ENCODE assay signal across 8 mouse cellular contexts in the genomic region with DNA sequence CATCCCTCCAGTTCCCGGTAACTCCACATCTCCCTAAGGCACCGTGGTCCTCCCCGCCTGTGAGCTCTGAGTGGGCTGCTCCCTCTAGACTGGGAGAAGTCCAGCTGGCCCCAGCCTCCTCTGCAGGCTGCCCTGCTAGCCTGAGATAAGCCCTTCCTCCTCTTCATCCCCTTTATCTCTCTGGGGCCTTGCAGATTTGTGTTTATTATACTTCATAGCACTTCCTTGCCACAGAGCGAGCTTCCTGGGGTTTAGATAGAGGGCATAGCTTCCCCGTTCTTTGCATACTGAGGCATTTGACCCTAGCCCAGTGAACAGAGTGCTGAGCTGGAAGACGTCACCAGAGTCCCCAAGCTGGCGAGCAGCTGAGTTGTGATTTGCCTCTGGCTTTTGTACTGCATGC. TPM values are rescaled to one million over a fixed set of nuclear protein-coding genes. Genes with fewer than 3 reads are reported as not detected.
A peak's percentile ranks its signal among the peaks of the same experiment; 100 is the strongest.
DNase-seq lines count a peak whose midpoint lies in the region; ATAC-seq and TF ChIP-seq lines count a peak whose summit lies in the region.
"Had no signal": no experiment of that assay in that cellular context is flagged by ENCODE, and none has a peak within 500 bp of the region (broad histone marks: within the 10 kb centered on the region; RNA-seq: fewer than 3 reads in every experiment).

No protein-coding gene starts in this region.

- TF ChIP-seq EP300 in heart, postnatal 0 days (IDR thresholded peaks at IDR 0.05; ENCODE audit: low read depth) = no peak

- no peak overlapping the region for H3K9ac ChIP-seq in heart, postnatal 0 days (replicated peaks; ENCODE audit: low read depth, low read length)
- no peak overlapping the region for H3K9ac ChIP-seq in lung, embryonic 15.5 days
- H3K9ac ChIP-seq in forebrain, embryonic 13.5 days = no peak overlapping the region
- H3K9ac ChIP-seq: embryonic facial prominence, embryonic 12.5 days had no signal

- ATAC-seq in heart, postnatal 0 days (ENCODE audit: insufficient read depth, low read depth) = peak; percentile 66
- peak; percentile 63; the same call in 1 of the 2 replicates for ATAC-seq in lung, embryonic 15.5 days (ENCODE audit: borderline replicate concordance, extremely low read depth, low FRiP score, low TSS enrichment)
- ATAC-seq in forebrain, embryonic 13.5 days = no peak

- 6% methylated on average over 7 of the region's 7 CpGs for WGBS in heart, postnatal 0 days
- WGBS in lung, embryonic 15.5 days = 34% methylated on average over 7 of the region's 7 CpGs
- 58% methylated on average over 7 of the region's 7 CpGs for WGBS in forebrain, embryonic 13.5 days

- peak overlapping the region; percentile 83 for H3K27ac ChIP-seq in testis, adult 2 months (ENCODE audit: control insufficient read depth, insufficient read depth, low read depth, low read length)
- H3K27ac ChIP-seq in heart, postnatal 0 days (ENCODE audit: low read depth) = peak overlapping the region; percentile 68
- peak overlapping the region; percentile 47 for H3K27ac ChIP-seq in lung, embryonic 15.5 days
- no peak overlapping the region for H3K27ac ChIP-seq in forebrain, embryonic 13.5 days
- H3K27ac ChIP-seq: embryonic facial prominence, embryonic 12.5 days had no signal

- no peak for DNase-seq in testis, postnatal 10 days (ENCODE audit: low spot score)
- DNase-seq in heart, postnatal 0 days (ENCODE audit: low spot score) = peak; percentile 85
- no peak for DNase-seq in right cerebral cortex, postnatal 10 days (ENCODE audit: low spot score in 2 of 2)
- DNase-seq in layer of hippocampus, adult 9-10 months (ENCODE audit: low spot score) = no peak

- H3K27me3 ChIP-seq in testis, adult 2 months (ENCODE audit: control insufficient read depth, insufficient read depth, low read length) = no peaks in the 10 kb centered on the region
- no peaks in the 10 kb centered on the region for H3K27me3 ChIP-seq in heart, postnatal 0 days (ENCODE audit: control insufficient read depth, insufficient read depth, low read length)
- no peaks in the 10 kb centered on the region for H3K27me3 ChIP-seq in lung, embryonic 15.5 days
- no peaks in the 10 kb centered on the region for H3K27me3 ChIP-seq in forebrain, embryonic 13.5 days
- H3K27me3 ChIP-seq: embryonic facial prominence, embryonic 12.5 days had no signal

- H3K4me1 ChIP-seq in testis, adult 2 months (ENCODE audit: control insufficient read depth, insufficient read depth, low read length) = peaks cover 3% of the 10 kb centered on the region
- H3K4me1 ChIP-seq in heart, postnatal 0 days (ENCODE audit: control insufficient read depth, insufficient read depth) = peaks cover 29% of the 10 kb centered on the region
- H3K4me1 ChIP-seq in lung, embryonic 15.5 days = peaks cover 38% of the 10 kb centered on the region
- peaks cover 39% of the 10 kb centered on the region for H3K4me1 ChIP-seq in forebrain, embryonic 13.5 days

- TF ChIP-seq CTCF in testis, adult 2 months (IDR thresholded peaks at IDR 0.05; ENCODE audit: control insufficient read depth, insufficient read depth, insufficient replicate concordance, low read depth, low read length) = no peak
- TF ChIP-seq CTCF in heart, postnatal 0 days (IDR thresholded peaks at IDR 0.05; ENCODE audit: low read depth) = no peak

- TF ChIP-seq POLR2A in testis, adult 2 months (IDR thresholded peaks at IDR 0.05; ENCODE audit: control insufficient read depth, low read depth, low read length) = no peak

- H3K9me3 ChIP-seq in heart, postnatal 0 days (replicated peaks; ENCODE audit: control insufficient read depth, low read length) = no peaks in the 10 kb centered on the region
- no peaks in the 10 kb centered on the region for H3K9me3 ChIP-seq in lung, embryonic 15.5 days
- no peaks in the 10 kb centered on the region for H3K9me3 ChIP-seq in forebrain, embryonic 13.5 days (replicated peaks)
- H3K9me3 ChIP-seq: embryonic facial prominence, embryonic 12.5 days had no signal

- no peak overlapping the region for H3K4me3 ChIP-seq in testis, adult 2 months (ENCODE audit: control insufficient read depth, low read depth, low read length)
- H3K4me3 ChIP-seq in heart, postnatal 0 days (ENCODE audit: low read depth, low read length) = no peak overlapping the region
- no peak overlapping the region for H3K4me3 ChIP-seq in lung, embryonic 15.5 days
- no peak overlapping the region for H3K4me3 ChIP-seq in forebrain, embryonic 13.5 days
- H3K4me3 ChIP-seq: embryonic facial prominence, embryonic 12.5 days had no signal

- H3K4me2 ChIP-seq in heart, postnatal 0 days (ENCODE audit: low read depth, low read length) = peak overlapping the region; percentile 5; the same call in 1 of the 2 replicates
- H3K4me2 ChIP-seq in lung, embryonic 15.5 days = peak overlapping the region; percentile 22; the same call in 1 of the 2 replicates
- H3K4me2 ChIP-seq in forebrain, embryonic 13.5 days = no peak overlapping the region
- H3K4me2 ChIP-seq: embryonic facial prominence, embryonic 12.5 days had no signal

- no peaks in the 10 kb centered on the region for H3K36me3 ChIP-seq in testis, adult 2 months (ENCODE audit: control insufficient read depth, insufficient read depth, low read length)
- no peaks in the 10 kb centered on the region for H3K36me3 ChIP-seq in heart, postnatal 0 days (replicated peaks; ENCODE audit: control insufficient read depth, insufficient read depth, low read length)
- H3K36me3 ChIP-seq in lung, embryonic 15.5 days = no peaks in the 10 kb centered on the region
- no peaks in the 10 kb centered on the region for H3K36me3 ChIP-seq in forebrain, embryonic 13.5 days (ENCODE audit: poor library complexity, severe bottlenecking)
- H3K36me3 ChIP-seq: embryonic facial prominence, embryonic 12.5 days had no signal

RNA-seq across cellular contexts. Expression of gene Syne2, which starts 37.1 kb away (rescaled TPM):
- 35.5 and 37.1 TPM in 2 replicates for polyA plus RNA-seq in testis, adult 2 months (2012; rRNA removed)
- 34.7 and 58.7 TPM in 2 replicates for total RNA-seq in heart, postnatal 0 days (2014; rRNA removed; ENCODE audit: low replicate concordance)
- 22.7 and 22.9 TPM in 2 replicates for polyA plus RNA-seq in heart, postnatal 0 days (2015; fragmentation: Nextera tagmentation; extraction: Ambion mirVana)
- 60.6 and 67.2 TPM in 2 replicates for polyA plus RNA-seq in lung, embryonic 15.5 days (2015; fragmentation: Nextera tagmentation; extraction: Ambion mirVana)
- 137 TPM in 2 replicates for polyA plus RNA-seq in forebrain, embryonic 13.5 days (2015; fragmentation: Nextera tagmentation; extraction: Ambion mirVana)
